Mouse (Mus musculus): Measurements from ENCODE around the gene Gm6465.
"Not testable (repeated sequence)": the region's sequence is repeated elsewhere in the genome, so short reads cannot be mapped to it uniquely, and the experiment has no call there.

Gene Gm6465

GRCm38 (mm10) chr5:11845239-11845638, at the start of gene Gm6465:
Gene Gm6465 (plus strand): TSS chr5:11845539.
- not testable (repeated sequence) for DNase-seq (ENCODE audit: low spot score)

GRCm38 (mm10) chr5:11845824-11846223, 485 bp downstream of the Gm6465 start:
- DNase-seq (ENCODE audit: low spot score), result not testable (repeated sequence)

GRCm38 (mm10) chr5:11857909-11858308, 12.6 kb downstream of the Gm6465 start:
- peak; percentile 1 for DNase-seq (ENCODE audit: low spot score)
